Mouse (Mus musculus) ES-CJ7 (cell line): ENCODE measurements around the gene Hspb8.

Source experiments
- DNase-seq: peaks from one replicate; pipeline ENCODE4 v3.0.0; 2011; ENCODE audit warnings: low read depth, low spot score

Gene Hspb8

DNA sequence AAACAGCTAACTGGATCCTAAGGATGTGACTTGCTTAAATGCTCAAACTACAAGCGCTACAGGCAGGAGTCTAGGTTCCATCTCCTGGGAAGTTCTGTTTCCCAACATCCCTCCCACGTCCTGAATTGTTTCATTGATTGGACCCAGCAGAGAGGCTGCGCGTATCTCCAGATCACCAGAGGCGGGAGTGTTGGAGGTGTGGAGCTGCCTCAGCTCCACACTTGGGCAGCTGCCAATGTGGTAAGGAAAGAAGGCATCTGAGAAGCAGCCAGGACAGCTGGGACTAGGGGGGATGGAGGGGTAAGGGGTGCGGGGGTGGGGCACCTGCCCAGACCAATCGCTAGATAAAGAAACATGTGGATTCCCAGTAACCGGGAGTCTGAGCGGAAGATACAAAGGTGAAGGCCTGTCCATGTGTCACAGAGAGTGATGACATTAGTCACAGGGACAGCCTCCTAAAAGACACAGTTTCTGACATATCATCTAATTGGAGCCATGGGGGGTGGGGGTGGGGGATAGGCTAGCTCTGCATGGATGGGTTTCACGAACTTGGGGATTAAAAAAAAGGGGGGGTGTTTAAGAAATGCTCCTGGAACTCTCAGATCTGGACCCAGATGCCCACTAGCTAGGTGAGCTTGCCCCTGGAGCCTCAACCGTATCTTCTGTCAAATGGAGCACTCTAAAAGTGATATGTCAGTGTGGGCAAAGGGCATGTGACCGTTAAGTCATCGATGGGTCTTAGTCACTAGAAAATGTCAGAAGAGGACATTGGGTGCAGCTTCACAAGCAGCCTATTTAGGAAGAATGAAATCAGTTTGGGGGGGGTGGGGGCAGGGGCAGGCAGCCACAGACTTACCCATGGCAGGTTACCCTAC lies 12.5 kb upstream of the Hspb8 start:
- no peak for DNase-seq

DNA sequence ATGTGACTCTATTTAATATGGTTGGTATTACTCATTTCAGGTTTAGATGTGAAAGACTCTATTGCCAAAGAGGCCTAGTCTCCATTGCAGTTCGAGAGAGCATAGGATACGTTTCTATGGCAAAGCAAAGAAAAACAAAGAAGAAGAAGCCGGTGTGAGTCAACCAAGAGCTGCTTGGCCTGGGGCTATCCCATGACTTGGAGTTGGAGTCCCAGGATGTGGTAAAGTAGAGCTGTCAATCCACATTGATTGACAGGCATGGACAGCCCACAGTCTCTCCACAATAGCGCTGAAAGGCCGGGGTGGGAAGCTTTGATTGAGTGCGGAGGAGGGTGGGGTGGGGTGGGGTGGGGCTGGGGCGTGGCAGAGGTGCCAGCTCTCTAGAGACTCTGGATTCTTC lies 10.2 kb upstream of the Hspb8 start:
- DNase-seq, result peak; percentile 93

DNA sequence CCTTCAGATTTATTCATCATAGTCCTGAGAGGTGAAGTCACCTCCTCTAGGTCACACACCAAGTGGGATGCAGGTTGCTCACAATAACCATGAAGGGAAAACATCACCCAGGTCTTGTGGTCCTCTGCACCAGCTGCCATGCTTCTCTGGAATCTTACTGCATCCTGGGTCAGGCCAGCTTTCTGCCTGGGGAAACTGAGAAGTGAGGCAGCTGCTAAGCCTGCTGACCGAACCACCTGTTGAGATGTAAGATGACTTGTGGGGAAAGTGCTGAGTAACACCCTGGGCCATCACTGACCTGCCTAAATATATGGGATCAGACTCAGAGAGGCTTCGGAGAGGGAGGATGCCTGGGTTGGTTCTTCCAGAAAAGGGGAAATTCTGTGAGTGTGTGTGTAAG lies 4.0 kb upstream of the Hspb8 start:
- no peak for DNase-seq

DNA sequence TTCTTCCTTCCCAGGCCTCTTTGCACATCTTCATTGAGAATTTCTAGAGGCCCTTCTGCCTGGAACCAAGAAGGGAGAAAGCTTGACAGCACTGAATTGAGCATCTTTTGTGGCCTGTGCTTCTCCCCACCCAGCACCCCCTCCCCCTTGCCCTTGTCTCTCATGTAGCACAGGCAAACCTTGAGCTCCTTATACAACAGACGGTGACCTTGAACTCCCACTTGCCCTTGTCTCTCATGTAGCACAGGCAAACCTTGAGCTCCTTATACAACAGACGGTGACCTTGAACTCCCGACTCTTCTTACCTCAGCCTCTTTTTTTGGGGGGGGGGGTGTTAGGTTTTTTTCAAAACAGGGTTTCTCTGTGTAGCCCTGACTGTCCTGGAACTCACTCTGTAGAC lies 3.0 kb upstream of the Hspb8 start:
- peak; percentile 76 for DNase-seq

DNA sequence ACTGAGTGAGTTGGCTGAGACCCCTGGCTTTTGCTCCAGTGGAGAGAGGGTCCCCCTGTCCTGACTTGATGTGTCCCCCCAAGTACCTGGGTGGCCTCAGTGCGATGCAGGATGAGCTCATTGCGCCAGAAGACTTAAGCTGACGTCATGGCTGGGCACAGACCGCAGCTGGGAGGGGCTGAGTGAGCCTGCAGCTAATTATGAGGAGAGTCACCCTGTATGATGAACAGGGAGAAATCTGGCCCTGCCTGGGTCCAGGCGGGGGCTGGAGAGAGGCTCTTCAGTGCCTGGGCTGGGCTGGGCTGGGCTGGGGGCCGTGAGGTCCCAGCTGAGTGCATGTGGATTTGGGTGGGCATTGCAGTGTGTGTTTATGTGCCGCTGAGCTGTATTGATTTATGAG lies 2.6 kb upstream of the Hspb8 start:
- no peak for DNase-seq

GRCm38 (mm10) chr5:116423746-116424145 lies 1.1 kb upstream of the Hspb8 start:
- DNase-seq, result no peak

GRCm38 (mm10) chr5:116421791-116422481 lies 728 bp downstream of the Hspb8 start:
- no peak for DNase-seq

DNA sequence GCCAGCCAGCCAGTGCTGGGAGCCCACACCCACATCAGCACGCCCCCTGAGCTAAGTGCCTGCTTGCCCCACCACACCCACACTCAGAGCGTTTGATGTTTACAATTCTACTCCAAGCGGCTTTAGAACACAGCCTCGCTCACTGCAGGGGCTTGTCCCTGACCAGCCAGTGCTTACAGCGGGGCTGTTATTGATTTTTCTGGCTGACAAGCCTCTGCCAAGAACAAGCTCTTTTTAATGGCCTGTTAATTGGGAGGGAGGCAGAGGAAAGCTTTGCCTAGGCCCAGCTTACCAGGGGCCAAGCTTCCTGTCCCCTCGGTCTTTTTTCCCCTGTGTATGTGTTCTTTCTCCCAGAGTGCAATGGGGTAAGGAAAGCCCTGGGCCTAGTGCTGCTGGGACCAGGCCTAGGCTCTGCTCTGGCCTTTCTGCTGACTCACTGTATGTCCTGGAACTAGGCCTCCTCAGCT lies 1.9 kb downstream of the Hspb8 start:
- DNase-seq, result peak; percentile 78

GRCm38 (mm10) chr5:116420213-116420612 lies 2.5 kb downstream of the Hspb8 start:
- DNase-seq, result no peak

- no peak for DNase-seq
Observed at GRCm38 (mm10) chr5:116419322-116420045, 3.2 kb downstream of the Hspb8 start.

GRCm38 (mm10) chr5:116416208-116416607 lies 6.5 kb downstream of the Hspb8 start:
- DNase-seq, result peak; percentile 41

GRCm38 (mm10) chr5:116409689-116410590 lies 12.7 kb downstream of the Hspb8 start:
- peak; percentile 92 for DNase-seq

GRCm38 (mm10) chr5:116408965-116409364 lies 13.7 kb downstream of the Hspb8 start:
- peak; percentile 80 for DNase-seq

- DNase-seq, result peak; percentile 87
Observed at GRCm38 (mm10) chr5:116407936-116408335, 14.7 kb downstream of the Hspb8 start.

- DNase-seq, result peak; percentile 52
Observed at GRCm38 (mm10) chr5:116407321-116407720, 15.3 kb downstream of the Hspb8 start.

GRCm38 (mm10) chr5:116406507-116406906 lies 16.2 kb downstream of the Hspb8 start:
- DNase-seq, result no peak

GRCm38 (mm10) chr5:116405934-116406333 lies 16.7 kb downstream of the Hspb8 start:
- DNase-seq, result no peak

GRCm38 (mm10) chr5:116404063-116404462 lies 18.6 kb downstream of the Hspb8 start:
- DNase-seq, result no peak

- peak; percentile 57 for DNase-seq
Observed at GRCm38 (mm10) chr5:116400801-116401200, 21.9 kb downstream of the Hspb8 start.

DNA sequence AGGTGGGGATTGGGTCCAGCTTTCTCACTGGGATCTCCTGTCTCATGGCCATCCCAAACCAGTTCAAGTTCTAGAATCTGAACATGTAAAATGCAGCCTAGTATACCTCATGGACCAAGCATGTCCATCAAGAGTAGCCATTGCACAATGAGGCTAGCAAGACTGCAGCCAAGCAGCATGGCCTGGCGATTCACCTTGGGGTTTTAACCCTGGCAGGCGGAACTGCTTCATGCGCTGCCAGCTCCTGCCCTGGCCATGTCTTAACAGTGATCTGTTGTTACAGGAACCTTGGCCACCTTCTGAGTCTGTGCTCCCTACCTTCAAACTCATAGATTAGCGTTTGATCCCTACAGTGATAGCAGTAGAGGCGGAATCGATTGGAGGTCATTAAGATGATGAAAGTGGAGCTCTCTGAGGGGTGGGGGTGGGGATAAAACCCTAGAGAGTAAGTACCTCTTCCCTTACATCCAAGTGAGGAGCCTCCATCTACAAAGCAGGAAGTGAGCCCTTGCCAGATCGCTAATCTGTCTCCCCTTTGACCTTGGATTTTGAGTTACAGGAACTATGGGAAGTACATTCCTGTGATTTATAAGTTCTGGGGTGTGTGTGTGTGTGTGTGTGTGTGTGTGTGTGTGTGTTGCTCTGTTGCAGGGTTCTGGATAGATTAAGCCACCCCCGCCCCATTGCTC lies 22.5 kb downstream of the Hspb8 start:
- peak; percentile 65 for DNase-seq
